Mouse (Mus musculus) urinary bladder, postnatal 14 days (tissue): ENCODE data around the gene Rimkla.

Experiments used
- DNase-seq: peaks from one replicate; pipeline ENCODE4 v3.0.0; 2021; ENCODE audit warnings: low spot score

Rimkla gene

DNA sequence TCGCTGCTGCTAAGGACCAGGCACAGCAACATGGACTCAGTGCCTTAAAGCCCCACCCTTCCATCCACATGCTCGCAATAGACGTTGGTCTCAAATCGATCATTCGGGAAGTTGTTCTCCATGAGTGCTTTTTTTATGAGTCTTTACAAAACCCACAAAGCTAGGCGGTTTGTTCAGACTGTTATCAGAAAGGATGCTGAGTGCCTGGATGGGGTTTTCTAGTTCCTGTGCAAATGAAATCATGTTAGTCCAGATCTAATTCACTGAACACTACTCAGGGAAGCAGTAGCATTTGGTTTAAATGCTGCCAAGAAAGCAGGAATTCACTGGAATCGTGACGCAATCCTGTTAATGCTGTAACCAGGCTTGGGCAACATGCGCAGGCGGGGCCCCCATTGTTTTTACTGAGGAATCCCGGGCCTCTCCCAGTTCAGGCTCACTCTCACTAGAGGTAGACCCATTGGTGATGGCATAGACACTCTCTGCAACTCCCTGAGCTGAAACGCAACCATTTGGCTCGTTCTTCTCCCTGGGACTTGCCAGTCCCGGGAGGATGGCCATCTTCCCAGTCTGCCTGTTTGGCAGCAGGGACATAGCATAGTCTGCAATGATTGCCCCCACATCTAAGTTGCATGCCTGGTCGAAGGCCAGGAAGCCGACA lies 24.6 kb downstream of the Rimkla start:
- DNase-seq = peak; percentile 11

DNA sequence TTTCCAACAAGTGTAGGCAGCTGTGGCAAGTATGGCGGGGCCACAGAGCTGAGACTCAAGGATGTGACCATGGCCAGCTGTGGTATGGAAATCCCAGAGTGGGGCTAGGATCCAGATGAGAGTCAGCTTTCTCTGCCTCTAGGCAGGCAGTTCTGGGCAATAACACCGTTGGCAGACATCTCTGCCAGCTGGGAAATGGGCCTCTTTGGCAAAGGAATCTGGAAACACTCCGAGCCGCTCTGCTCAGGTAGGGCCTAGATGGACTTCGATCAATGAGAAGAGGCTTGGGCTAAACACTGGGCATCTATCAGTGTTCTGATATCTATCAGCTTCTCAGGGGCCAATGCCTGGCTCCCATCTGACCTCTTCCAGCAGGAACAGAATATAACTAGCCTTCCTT lies 26.6 kb downstream of the Rimkla start:
- no peak for DNase-seq

- DNase-seq = no peak
These were observed 28.5 kb downstream of the Rimkla start for GRCm38 (mm10) chr4:119463756-119464419.

DNA sequence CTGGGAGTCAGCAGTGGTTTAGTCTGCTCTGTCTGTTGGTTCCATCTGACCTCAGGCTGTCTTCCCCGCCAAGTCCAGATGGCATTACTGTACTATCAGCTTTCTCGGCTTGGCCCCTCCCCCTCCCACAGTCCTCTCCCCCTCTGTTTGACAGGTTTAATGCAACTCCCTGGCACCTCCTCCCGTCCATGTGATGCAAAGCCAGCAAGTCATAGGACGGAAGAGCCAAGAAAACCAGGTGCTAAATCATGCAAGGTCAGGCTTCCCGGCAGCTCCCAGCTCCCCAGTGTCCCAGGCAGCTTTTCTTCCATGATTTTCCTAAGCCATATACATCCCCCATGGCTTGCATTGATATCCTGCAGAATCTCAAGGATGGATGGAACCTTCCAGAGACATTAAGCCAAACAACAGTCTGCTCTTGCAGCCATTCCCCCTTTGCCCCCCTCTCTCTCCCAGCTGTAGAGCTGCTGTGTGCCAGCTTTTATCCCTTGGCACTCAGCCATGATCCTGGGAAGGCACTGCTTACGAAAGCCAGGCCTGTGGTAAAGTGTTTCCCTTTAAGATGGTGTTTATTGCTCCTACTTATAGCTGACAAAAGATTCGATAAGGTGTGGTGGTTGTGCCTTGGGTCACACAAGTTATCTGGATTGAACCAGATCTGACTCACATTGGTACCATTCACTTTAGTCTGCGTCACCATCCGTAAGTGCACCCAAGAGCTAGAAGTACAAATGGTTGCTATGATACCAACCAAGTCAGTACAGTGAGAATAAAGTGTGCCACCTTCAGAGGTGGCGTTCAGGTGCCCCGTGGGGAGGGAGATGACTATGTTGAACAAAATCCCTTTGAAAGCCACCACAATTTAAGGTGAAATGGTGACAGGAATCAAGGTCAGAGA lies 29.3 kb downstream of the Rimkla start:
- DNase-seq = peak; percentile 52

DNA sequence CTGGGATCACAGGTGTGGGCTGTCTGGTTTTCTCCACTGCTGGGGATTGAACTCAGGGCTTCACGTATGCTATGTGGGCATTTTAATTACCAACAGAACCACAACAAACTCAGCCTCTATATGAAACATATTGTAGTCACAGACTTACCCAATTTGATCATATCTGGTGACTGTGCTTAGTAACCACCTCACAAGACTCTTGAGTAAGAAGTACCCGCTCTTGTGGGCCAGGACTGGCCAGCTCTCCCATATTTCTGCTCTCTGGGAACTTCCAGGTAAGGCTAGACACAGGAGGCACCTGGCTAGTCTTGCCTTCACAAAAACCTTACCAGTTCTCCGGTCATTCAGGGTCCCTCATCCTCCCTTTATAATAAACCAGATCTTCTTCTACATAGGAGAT lies 30.0 kb downstream of the Rimkla start:
- DNase-seq = no peak

DNA sequence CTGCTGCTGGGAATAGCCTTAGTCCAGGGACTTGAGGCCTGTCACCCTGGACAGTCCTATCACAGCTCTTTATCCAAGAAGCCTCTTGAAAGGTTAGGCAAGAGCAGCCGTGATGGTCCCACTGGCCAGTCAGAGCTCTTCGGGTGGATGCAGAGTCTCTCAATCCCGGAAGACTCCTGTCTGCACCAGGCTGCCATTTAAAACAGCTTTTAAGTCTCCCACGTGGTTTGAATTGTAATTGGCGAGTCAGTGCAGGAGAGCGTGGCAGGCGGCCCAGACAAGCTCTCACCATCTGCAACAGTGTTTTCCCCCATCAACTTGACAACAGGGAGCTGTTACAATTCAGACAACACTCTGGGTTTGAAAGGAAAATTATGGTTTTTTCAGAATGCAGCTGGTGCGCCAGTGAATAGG lies 31.7 kb downstream of the Rimkla start:
- DNase-seq = peak; percentile 26

- DNase-seq = no peak
These were observed 32.1 kb downstream of the Rimkla start for GRCm38 (mm10) chr4:119460296-119460695.

- no peak for DNase-seq
These were observed 38.9 kb downstream of the Rimkla start for GRCm38 (mm10) chr4:119453533-119453932.

DNA sequence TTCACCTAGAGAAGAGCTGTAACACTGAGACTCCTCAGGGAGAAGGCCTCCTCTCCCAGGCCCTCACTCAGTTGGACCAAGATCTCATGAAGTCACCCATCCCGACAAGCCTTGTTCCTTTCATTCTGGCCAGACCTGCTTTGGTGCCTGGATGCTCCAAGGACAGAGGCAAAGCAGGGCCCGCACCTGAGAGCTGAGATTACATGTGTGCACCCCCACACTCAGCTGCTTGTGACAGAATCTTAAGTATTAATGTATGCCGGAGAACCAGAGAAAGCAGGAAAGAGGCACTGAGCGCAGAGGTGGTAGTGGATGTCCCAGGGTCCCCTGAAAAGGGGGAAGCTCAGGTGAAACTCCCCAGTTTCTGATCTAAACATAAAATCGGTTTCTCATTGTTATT lies 39.3 kb downstream of the Rimkla start:
- no peak for DNase-seq

DNA sequence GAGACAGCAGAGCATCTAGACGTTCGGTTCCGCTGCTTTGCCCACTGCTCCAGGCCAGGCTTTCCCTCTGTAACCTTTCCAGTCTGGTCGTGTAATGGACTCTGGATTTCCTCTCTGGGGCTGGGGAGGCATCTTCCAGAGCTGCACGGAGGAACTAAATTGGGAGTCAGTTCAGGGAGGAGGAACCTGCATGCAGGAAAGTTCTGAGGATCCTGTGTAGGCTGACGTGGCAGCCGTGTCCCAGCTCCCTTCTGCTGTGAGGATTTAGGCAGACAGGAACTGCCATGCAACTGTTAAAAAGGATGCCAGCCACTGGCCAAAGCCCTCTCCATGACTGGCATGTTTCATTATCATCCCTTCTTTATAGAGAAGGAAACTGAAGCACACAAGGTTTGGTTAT lies 42.0 kb downstream of the Rimkla start:
- no peak for DNase-seq

DNA sequence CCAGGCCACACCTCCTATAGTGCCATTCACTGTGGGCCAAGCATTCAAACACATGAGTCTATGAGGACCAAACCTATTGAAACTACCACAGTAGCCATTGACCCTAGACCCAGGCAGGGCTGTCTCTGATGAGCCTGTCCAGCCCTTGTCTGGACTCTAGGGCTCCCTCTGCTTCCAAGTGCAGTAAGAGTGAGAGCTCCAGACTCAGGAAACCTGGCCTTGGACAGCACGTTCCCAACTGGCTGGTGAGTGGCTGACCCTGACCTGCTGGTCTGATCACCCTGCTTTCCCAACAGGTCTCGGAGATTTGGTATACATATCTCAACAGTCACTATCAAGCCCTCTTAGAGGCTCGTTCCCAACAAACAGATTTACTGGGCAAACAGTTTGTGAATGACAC lies 44.6 kb downstream of the Rimkla start:
- DNase-seq = no peak

DNA sequence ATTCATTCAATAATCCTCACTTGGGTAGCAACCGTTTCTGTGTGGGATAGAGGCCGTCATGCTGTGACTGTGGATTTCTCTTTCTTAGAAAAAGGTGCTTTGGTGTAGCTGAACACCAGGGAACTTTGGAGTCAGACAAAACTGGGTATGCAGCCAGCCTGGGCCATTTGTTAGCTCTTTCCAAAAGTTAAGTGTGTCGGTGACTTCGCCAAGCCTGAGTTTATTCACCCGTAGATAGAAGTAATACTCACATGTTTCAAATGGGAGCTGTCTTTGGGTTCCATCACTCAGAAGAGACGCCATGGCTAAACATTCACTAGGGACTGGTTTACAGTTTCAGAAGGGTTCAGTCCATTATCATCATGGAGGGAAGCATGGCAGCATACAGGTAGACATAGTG lies 45.2 kb downstream of the Rimkla start:
- no peak for DNase-seq

DNA sequence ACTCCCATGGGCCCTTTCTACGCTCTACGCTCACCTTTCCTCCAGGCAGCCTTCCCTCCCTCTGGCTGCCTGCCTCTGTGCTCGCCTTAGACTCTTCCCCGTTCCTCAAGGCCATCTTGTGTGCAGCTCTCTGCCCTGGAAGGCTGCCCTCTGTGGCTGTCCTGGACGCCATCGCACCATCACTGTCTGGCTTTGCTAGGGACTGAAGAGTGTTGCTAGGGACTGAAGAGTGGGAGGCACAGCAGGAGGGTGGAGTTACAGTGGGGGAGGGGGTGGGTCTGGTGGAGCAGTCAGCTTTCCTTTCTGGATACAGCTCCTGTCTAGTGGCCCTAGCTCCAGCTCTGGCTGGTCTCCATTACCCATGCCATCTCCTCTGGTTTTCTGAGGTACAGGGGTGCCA lies 49.9 kb downstream of the Rimkla start:
- DNase-seq = no peak

GRCm38 (mm10) chr4:119441836-119442235 lies 50.6 kb downstream of the Rimkla start:
- no peak for DNase-seq

GRCm38 (mm10) chr4:119437936-119438335 lies 54.5 kb downstream of the Rimkla start:
- no peak for DNase-seq

- peak; percentile 61 for DNase-seq
These were observed 61.8 kb downstream of the Rimkla start for GRCm38 (mm10) chr4:119430678-119431077.

- DNase-seq = no peak
These were observed 64.7 kb downstream of the Rimkla start for GRCm38 (mm10) chr4:119427680-119428079.

DNA sequence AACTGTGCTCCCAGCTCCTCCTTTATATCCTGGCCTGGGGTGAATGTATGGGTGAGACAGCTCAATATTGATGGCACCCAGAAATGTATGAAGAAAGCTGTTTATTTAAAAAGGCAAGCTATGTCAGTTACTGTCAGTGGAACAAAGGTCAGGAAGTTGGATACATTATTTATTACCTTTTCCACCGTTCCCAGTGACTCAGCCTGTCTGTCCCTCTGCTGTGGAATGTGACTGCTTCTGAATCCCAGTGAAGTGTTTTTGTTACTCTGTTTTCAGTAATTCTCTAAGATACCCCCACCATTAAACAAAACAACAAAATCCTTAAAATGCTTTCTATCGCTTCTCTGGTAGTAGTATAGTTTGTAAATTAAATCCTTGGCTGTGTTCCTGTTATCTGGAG lies 66.8 kb downstream of the Rimkla start:
- no peak for DNase-seq

DNA sequence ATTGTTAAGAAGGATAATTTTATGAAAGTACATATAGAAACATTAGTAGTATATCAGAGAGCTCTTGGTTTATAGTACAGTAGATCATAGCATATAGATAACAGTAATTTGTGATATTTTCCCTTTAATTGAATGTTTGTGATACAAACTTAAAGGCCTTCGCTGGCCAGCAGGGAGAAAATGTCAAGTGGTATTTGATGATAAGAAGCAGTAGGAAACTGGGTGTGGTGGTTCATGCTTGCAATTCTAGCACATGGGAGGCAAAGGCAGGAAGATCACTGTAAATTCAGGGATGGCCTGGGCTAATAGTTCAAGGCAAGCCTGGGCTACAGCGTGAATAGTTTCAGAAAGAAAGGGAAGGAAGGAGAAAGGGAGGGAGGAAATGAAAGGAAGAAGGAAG lies 67.4 kb downstream of the Rimkla start:
- no peak for DNase-seq

- peak; percentile 93 for DNase-seq
These were observed 70.0 kb downstream of the Rimkla start, which contains the start of the genes Ppcs and Zmynd12 for GRCm38 (mm10) chr4:119422294-119422964. TSS of gene Ppcs (minus strand) at chr4:119422420. TSS of gene Zmynd12 (plus strand) at chr4:119422814.

DNA sequence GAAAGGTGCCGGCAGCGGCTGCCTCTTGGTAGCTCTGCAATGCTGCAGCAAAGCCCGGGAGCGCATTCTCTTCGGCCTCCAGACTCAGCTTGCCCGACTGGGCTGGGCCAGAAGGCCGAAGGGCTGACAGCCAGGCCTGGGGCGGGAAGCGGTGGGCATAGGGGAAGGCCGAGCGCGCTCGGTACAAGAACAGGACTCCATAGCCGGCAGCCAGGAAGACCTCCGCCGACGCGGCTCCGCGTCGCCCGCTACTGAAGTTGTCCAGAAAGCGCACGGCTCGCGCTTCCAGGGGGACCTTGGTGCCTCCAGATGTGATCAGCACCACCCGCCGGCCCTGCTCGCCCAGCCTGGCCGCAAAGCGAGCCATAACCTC lies 70.5 kb downstream of the Rimkla start:
- DNase-seq = peak; percentile 41

DNA sequence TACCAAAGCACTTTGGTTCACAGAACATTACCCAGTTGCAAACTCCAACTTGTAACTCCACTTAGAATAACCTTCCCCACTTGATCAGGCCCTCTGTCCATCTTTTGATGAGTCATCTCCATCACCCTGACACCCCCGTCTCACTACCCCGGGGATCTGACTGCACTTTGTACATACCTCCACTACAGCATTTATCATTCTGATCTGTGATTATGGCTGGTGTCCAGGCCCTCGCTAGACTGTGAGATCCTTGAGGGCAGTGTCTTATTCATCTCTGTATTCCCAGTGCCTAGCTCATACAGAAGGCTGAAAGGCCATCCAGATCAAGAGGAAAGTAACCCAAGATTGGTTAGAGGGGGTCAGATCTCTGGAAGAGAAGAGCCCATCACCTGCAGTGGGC lies 71.2 kb downstream of the Rimkla start:
- no peak for DNase-seq
